Mouse (Mus musculus): ENCODE measurements at regions not wholly inside any gene's neighbourhood (a gene's known extent, or its start where the extent isn't known, plus 50 kb on each side); places are given as distances from the start of the nearest gene placed in this dataset.
"Not testable (repeated sequence)": the region's sequence is repeated elsewhere in the genome, so short reads cannot be mapped to it uniquely, and the experiment has no call there.

- no peak overlapping the region for H3K4me3 ChIP-seq (replicated peaks; ENCODE audit: insufficient read depth, low read depth, low read length)
- WGBS, result 12% methylated on average over 2 of the region's 2 CpGs
- no peaks in the 10 kb centered on the region for H3K27me3 ChIP-seq (ENCODE audit: control insufficient read depth, insufficient read depth, low read length)
- no peak for TF ChIP-seq POLR2A (IDR thresholded peaks at IDR 0.05; ENCODE audit: borderline replicate concordance, insufficient read depth, low read length)
- TF ChIP-seq CTCF (IDR thresholded peaks at IDR 0.05; ENCODE audit: borderline replicate concordance, insufficient read depth, low read depth, low read length), result no peak
- H3K4me1 ChIP-seq (ENCODE audit: control insufficient read depth, insufficient read depth, low read length), result no peaks in the 10 kb centered on the region
- DNase-seq, result peak in 1 of 2 experiments; percentile 54
- H3K27ac ChIP-seq (ENCODE audit: insufficient read depth, low read length), result no peak overlapping the region
These were observed 1362.5 kb upstream of the Tmeff2 start for GRCm38 (mm10) chr1:49537965-49538364.

GRCm38 (mm10) chr1:49572101-49572500 lies 1328.3 kb upstream of the Tmeff2 start:
- not testable (repeated sequence) for H3K27me3 ChIP-seq (ENCODE audit: control insufficient read depth, insufficient read depth, low read length)

GRCm38 (mm10) chr1:49572561-49572960 lies 1327.9 kb upstream of the Tmeff2 start:
- 81% methylated on average over 2 of the region's 2 CpGs for WGBS
- Histone ChIP-seq H3K4me3 (replicated peaks; ENCODE audit: insufficient read depth, low read depth, low read length) (no peak overlapping the region), H3K27me3 (ENCODE audit: control insufficient read depth, insufficient read depth, low read length) (no peaks in the 10 kb centered on the region), H3K27ac (ENCODE audit: insufficient read depth, low read length) (no peak overlapping the region), H3K4me1 (ENCODE audit: control insufficient read depth, insufficient read depth, low read length) (no peaks in the 10 kb centered on the region)
- no peak for DNase-seq
- TF ChIP-seq POLR2A (IDR thresholded peaks at IDR 0.05; ENCODE audit: borderline replicate concordance, insufficient read depth, low read length) (no peak), CTCF (IDR thresholded peaks at IDR 0.05; ENCODE audit: borderline replicate concordance, insufficient read depth, low read depth, low read length) (no peak)

More at GRCm38 (mm10) chr1:49572101-49572500, 1328.3 kb upstream of the Tmeff2 start:
- H3K4me1 ChIP-seq (ENCODE audit: control insufficient read depth, insufficient read depth, low read length); H3K27ac ChIP-seq (ENCODE audit: insufficient read depth, low read length); H3K4me3 ChIP-seq (replicated peaks; ENCODE audit: insufficient read depth, low read depth, low read length): not testable (repeated sequence)
- DNase-seq, result peak in 1 of 2 experiments; percentile 54

All from cerebellum, adult 2 months (tissue).